Mouse (Mus musculus): ENCODE measurements around the gene Ubfd1. TPM values are rescaled to one million over a fixed set of nuclear protein-coding genes. Genes with fewer than 3 reads are reported as not detected.
"Not testable (repeated sequence)": the region's sequence is repeated elsewhere in the genome, so short reads cannot be mapped to it uniquely, and the experiment has no call there.

The Ubfd1 gene
- polyA plus RNA-seq, 1 experiment from 2014 or later: 30.9 TPM

DNA sequence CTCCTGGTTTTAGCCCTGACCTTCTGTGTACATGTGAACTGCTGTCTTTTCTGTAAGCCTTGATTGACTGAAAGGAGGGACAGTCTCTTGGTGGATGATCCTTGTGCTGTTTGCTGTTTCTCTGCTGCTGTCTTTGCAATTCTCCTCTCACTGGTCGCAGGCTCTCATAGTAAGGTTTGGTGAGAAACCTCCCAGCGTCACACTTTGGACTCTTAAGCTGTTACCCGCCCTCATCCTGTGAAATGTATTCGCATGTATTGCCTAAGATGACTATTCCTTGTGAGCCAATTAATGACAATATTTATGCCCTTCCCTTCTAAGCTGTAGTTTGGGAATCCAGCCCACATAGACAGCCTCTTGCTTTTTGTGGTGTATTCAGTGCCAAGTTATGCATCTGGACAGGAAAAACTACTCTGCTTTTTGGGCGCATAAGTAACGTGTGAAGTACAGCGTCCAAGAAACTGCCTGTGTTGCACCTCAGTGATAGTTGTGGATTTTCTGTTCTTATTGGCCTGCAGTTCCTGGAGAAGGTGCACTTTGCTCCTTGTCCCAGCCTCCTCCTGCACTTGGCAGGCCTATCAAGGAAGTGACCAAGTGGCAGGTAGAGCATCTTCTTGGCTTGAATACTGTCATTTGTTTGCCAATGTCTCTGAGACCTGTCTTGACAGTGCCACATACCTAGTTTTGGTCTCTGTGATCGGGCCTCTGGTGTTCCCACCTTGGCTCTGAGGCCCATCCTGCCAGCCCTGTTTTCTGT lies 13.0 kb downstream of the Ubfd1 start:
- no peaks in the 10 kb centered on the region for H3K27me3 ChIP-seq
- no peak for ATAC-seq
- in situ Hi-C loops (cut with MboI; ENCODE audit: low pct_unique_long_range_greater_than_20kb): no loop called here
- CTCF ChIA-PET: interaction anchor here (0.8 kb wide), 1 partner anchor 21 kb away, joined by 3 read pairs; no protein-coding TSS in a partner anchor
- no peak for TF ChIP-seq CTCF (IDR thresholded peaks at IDR 0.05)
- DNase-seq (ENCODE audit: low read depth, low spot score): no peak
- POLR2A ChIA-PET: no interaction called here

DNA sequence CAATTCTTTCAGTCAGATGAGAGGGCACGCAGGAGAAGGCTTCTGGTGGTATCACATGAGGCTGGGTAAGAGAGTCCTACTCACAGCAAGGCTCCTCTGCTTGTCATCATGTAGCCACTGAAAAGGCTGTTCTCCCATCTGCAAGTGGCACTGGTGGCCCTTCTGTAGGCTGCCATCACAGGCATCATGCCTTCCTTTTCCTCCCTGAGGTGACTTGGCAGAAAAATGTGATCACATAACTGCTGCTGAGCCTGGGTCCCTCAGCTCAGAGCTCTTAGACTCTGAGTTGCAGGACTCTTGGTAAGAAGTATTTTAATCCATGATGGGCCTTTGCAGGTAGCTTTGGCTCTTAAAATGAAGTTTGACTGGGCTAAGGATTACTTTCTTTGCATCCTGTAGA lies 14.1 kb downstream of the Ubfd1 start:
- no peak for DNase-seq (ENCODE audit: low read depth, low spot score)
- POLR2A ChIA-PET: interaction anchor here (1.1 kb wide), 1 partner anchor 13 kb away, joined by 3 read pairs; no protein-coding TSS in a partner anchor
- CTCF ChIA-PET: no interaction called here
- H3K27me3 ChIP-seq: no peaks in the 10 kb centered on the region
- TF ChIP-seq CTCF (IDR thresholded peaks at IDR 0.05): no peak
- in situ Hi-C loops (cut with MboI; ENCODE audit: low pct_unique_long_range_greater_than_20kb): no loop called here
- no peak for ATAC-seq

DNA sequence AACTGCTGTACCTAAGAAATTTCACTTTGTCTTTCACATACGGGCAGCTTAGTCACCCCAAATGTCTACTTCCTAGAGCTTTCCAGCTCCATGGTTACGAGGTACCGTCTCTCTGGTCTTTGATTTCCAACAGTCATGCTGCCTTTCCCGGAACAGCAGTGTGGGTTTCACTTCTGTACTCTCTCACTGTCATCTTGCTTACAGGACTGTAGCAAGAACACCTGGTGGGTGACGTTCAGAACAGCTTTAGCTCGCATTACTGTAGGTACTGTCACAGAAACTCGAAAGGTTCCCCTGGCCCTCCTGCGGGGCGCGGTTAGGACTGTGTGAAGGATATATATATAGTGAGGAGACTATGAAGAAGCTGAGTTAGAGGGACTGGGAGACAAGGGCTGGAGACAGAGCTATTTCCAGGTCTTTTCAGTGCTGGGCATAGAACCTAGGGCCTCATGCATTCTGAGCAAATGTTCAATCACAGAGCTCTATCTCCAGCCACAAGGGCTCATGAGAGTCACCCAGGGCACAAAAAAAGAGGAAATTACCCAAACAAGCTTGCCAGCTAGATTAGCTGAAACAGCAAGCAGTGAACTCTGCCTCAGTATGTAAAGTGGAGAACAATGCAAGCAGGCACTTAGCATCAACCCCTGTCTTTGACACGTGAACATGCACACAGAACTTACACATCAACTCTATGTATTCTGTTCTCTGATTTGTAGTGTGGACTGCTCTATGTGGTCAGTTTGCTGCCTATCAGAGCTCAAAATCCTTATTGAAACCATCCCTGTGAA lies 20.4 kb downstream of the Ubfd1 start:
- ATAC-seq (no peak), DNase-seq (ENCODE audit: low read depth, low spot score) (no peak)
- no peak for TF ChIP-seq CTCF (IDR thresholded peaks at IDR 0.05)
- no peaks in the 10 kb centered on the region for H3K27me3 ChIP-seq
- CTCF ChIA-PET: interaction anchor here (1.0 to 1.9 kb wide), 5 partner anchors 9 to 16 kb away, joined by 3 to 6 read pairs (median 3); no protein-coding TSS in a partner anchor
- in situ Hi-C loops (cut with MboI; ENCODE audit: low pct_unique_long_range_greater_than_20kb): no loop called here
- POLR2A ChIA-PET: interaction anchor here (0.6 to 1.5 kb wide), 3 partner anchors 11 to 682 kb away, joined by 3 to 4 read pairs (median 3); no protein-coding TSS in a partner anchor

DNA sequence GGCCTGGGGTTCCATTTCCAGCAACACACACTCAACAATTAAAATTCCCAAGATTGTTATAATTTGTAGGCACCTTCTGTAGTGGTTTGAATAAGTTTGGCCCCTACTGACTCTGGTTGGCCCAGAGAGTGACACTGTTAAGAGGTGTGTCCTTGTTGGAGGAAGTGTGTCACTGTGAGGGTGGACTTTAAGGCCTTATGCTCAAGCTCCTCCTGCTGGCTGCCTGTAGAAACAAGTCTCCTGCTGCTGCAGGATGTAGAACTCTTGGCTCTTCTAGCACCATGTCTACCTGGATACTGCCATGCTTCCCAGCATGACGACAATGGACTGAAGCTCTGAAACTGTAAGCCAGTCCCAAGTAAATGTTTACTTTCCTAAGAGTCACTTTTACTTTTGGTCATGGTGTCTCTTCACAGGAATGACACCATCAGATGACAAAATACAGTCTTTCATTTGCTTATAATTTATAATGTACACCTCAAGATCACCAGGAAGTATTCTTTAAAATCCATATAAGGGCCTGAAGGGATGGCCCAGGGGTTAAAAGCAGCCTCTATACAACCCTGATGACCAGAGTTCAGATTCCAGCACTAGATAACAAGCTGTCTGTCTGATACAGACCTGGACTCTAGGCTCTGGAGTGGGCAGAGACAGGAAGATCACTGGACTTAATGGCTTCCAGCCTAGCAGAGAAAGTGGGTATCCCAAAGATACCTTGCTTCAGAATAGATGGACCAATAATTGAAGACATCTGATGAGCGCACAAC lies 27.8 kb downstream of the Ubfd1 start:
- ATAC-seq (no peak), DNase-seq (ENCODE audit: low read depth, low spot score) (no peak)
- in situ Hi-C loops (cut with MboI; ENCODE audit: low pct_unique_long_range_greater_than_20kb): no loop called here
- ChIA-PET POLR2A (interaction anchor here (1.1 kb wide), 1 partner anchor 13 kb away, joined by 3 read pairs; no protein-coding TSS in a partner anchor), CTCF (no interaction called here)
- peak; percentile 6 for TF ChIP-seq CTCF (IDR thresholded peaks at IDR 0.05)
- no peaks in the 10 kb centered on the region for H3K27me3 ChIP-seq

DNA sequence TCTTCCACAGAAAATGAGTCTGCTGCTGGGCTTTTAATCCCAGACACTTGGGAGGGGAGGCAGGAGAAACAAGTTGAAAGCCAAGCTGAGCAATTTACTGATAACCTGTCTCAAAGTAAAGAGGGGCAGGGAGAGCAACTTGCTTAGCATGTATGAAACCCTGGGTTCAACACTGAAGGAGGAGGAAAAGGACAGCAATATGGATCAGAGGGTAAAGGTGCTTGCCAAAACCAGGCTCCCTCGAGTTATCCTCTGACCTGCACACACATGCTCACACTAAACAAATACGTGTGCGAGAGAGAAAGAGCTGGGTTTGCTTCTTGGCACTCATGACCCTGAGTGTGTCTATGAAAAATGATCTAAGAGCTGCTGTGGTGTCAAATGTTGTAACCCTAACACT lies 31.0 kb downstream of the Ubfd1 start:
- H3K27me3 ChIP-seq: no peaks in the 10 kb centered on the region
- POLR2A ChIA-PET: interaction anchor here (1.3 kb wide), 1 partner anchor 10 kb away, joined by 4 read pairs; no protein-coding TSS in a partner anchor
- no peak for DNase-seq (ENCODE audit: low read depth, low spot score)
- CTCF ChIA-PET: interaction anchor here (1.1 to 1.3 kb wide), 3 partner anchors 10 to 24 kb away, joined by 3 to 6 read pairs (median 3); no protein-coding TSS in a partner anchor
- no peak for TF ChIP-seq CTCF (IDR thresholded peaks at IDR 0.05)
- in situ Hi-C loops (cut with MboI; ENCODE audit: low pct_unique_long_range_greater_than_20kb): no loop called here
- ATAC-seq: no peak

DNA sequence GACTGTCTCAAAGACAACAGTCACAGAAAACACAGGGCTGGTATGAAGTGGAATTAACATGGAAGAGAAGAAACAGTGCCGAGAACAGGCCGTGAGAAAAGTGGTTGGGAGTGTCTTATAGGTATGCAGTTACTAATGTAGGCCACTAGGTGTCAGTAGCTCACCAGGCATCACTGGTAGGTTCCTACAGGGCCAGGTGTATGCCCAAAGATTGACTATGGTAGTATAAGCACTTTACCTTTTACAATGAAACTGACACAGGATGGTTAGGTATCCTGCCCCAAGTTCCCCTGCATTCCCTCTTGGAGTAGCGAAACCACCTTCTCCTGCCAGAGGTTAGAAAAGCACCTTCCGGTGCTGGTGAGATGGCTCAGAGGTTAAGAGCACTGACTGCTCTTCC lies 32.2 kb downstream of the Ubfd1 start:
- in situ Hi-C loops (cut with MboI; ENCODE audit: low pct_unique_long_range_greater_than_20kb): no loop called here
- ChIA-PET POLR2A (interaction anchor here (0.6 to 1.3 kb wide), 2 partner anchors 11 to 431 kb away, joined by 4 read pairs; no protein-coding TSS in a partner anchor), CTCF (interaction anchor here (1.0 to 1.6 kb wide), 8 partner anchors 8 to 118 kb away, joined by 3 to 6 read pairs (median 3); partner anchors contain the start of gene Cog7)
- TF ChIP-seq CTCF (IDR thresholded peaks at IDR 0.05): peak; percentile 85
- DNase-seq (ENCODE audit: low read depth, low spot score) (peak; percentile 17), ATAC-seq (no peak)
- H3K27me3 ChIP-seq: no peaks in the 10 kb centered on the region

DNA sequence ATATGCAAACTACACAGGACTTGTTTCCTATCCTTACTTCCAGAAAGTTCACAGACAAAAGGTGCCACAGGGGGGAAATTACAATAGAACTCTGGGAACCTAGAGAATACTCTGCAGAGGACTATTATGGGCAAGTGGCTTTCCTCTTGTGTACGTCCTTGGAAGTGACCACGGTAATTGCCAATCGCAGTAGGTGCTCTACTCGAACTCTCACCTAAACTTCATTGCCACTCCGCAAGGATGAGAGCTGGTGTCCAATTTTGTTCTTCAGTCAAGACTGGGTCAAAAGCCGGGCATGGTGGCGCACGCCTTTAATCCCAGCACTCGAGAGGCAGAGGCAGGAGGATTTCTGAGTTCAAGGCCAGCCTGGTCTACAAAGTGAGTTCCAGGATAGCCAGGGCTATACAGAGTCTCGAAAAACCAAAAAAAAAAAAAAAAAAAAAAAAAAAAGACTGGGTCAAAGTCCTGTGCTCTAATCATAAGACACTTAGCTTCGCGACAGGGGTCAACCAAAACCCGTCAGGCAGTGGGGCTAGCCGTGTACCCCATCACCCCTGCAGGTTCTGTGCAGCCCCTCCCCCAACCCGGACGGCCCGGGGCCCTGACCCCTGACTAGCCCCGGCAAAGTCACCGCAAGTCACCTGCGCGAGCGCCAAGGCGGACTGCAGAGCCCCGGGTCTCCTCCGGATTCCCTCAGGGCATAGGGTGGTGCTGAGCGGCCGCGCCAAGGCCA lies 34.2 kb downstream of the Ubfd1 start:
- in situ Hi-C loops (cut with MboI; ENCODE audit: low pct_unique_long_range_greater_than_20kb); DNase-seq (ENCODE audit: low read depth, low spot score): not testable (repeated sequence)

DNA sequence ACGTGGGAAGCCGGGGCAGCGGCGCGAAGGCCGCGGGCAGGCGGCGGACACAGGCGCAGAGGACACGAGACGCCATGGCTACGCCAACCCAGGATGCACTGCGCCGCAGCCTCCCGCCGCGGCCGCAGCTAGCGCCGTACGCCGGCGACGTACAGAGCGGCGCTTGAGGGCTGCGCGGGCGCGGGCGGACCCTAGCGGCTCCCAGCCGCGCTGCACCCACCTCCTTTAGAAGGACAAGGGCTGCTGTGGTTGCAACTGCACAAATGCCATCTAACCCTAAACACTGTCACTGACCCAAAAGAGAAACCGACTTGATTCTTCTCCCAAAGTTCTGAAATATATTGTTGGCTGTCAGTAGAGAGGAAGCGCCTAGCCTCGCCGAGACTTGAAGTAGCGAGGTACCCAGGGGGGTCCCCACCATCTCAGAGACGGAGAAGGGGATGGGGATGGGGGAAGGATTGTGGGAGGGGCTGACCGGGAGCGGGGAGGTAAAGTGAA lies 34.8 kb downstream of the Ubfd1 start, which contains the start of gene Ndufab1:
Gene Ndufab1 (minus strand): TSS at position 140 of the 498 bp plus-strand sequence.
- in situ Hi-C loops (cut with MboI; ENCODE audit: low pct_unique_long_range_greater_than_20kb): no loop called here
- H3K27me3 ChIP-seq: no peaks in the 10 kb centered on the region
- CTCF ChIA-PET: no interaction called here
- peak; percentile 99 for TF ChIP-seq CTCF (IDR thresholded peaks at IDR 0.05)
- DNase-seq (ENCODE audit: low read depth, low spot score): peak; percentile 28
- peak; percentile 99 for ATAC-seq
- POLR2A ChIA-PET: no interaction called here

More for the DNA sequence above, 34.2 kb downstream of the Ubfd1 start:
- H3K27me3 ChIP-seq, POLR2A ChIA-PET: not testable (repeated sequence)
- CTCF ChIA-PET: interaction anchor here (1.2 kb wide), 1 partner anchor 21 kb away, joined by 3 read pairs; no protein-coding TSS in a partner anchor
- peak; percentile 48 for ATAC-seq

DNA sequence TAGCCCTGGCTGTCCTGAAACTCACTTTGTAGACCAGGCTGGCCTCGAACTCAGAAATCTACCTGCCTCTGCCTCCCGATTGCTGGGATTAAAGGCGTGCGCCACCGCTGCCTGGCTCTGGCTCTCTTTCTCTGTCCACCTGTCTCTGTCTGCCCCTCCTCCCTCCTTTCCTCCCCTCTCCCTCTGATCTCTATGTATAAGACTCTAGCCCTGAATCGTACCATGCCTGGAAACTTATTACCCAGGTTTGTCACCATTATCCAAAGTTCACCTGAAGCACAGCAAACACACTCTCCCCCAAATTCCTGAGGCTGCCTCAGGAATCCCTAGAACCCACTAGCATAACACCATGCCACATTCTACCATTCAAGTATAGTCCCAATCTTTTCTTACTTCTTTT lies 41.2 kb downstream of the Ubfd1 start:
- no peak for TF ChIP-seq CTCF (IDR thresholded peaks at IDR 0.05)
- POLR2A ChIA-PET: no interaction called here
- no peaks in the 10 kb centered on the region for H3K27me3 ChIP-seq
- CTCF ChIA-PET: no interaction called here
- no peak for DNase-seq (ENCODE audit: low read depth, low spot score)
- in situ Hi-C loops (cut with MboI; ENCODE audit: low pct_unique_long_range_greater_than_20kb): no loop called here
- no peak for ATAC-seq
